Mouse (Mus musculus) heart, adult 2 months (tissue): ENCODE measurements at regions not wholly inside any gene's neighbourhood (a gene's known extent, or its start where the extent isn't known, plus 50 kb on each side); places are given as distances from the start of the nearest gene placed in this dataset.
A peak's percentile ranks its signal among the peaks of the same experiment; 100 is the strongest.

Experiments used
- DNase-seq, 2 experiments: peaks; one replicate each; pipeline ENCODE4 v3.0.0; 2021
- H3K27ac ChIP-seq: fragments of 200-600 bp; 2 replicates; pipeline ENCODE4 v1.8.1; 2022
- H3K27me3 ChIP-seq: fragments of 200-500 bp; 2 replicates; pipeline ENCODE4 v1.6.1; 2012; ENCODE audit warnings: mild to moderate bottlenecking, low read length, inconsistent platforms, mixed read lengths; ENCODE audit not compliant: control insufficient read depth, insufficient read depth
- H3K36me3 ChIP-seq: fragments of 200-500 bp; 2 replicates; pipeline ENCODE4 v1.6.1; 2012; ENCODE audit warnings: low read length, inconsistent platforms; ENCODE audit not compliant: control insufficient read depth, insufficient read depth
- H3K4me1 ChIP-seq: fragments of 200-500 bp; 2 replicates; pipeline ENCODE4 v1.6.1; 2011; ENCODE audit warnings: low read length; ENCODE audit not compliant: control insufficient read depth, insufficient read depth
- H3K4me3 ChIP-seq: fragments of 200-600 bp; 2 replicates; pipeline ENCODE4 v1.8.1; 2022
- H3K79me2 ChIP-seq: fragments of 200-500 bp; replicated peaks from 2 replicates; pipeline ENCODE4 v1.6.1; 2012; ENCODE audit warnings: mild to moderate bottlenecking, inconsistent platforms, low read length, moderate library complexity, mixed read lengths; ENCODE audit not compliant: control insufficient read depth, insufficient read depth
- H3K9ac ChIP-seq: fragments of 200-500 bp; 2 replicates; pipeline ENCODE4 v1.6.1; 2012; ENCODE audit warnings: low read depth, mild to moderate bottlenecking, control low read depth, inconsistent platforms, low read length, mixed read lengths
- CTCF ChIP-seq: fragments of 200-600 bp; IDR thresholded peaks from 2 replicates; pipeline ENCODE4 v1.8.1; 2022; ENCODE audit warnings: antibody characterized with exemption, mild to moderate bottlenecking, moderate library complexity
- EP300 ChIP-seq: fragments of 200-500 bp; IDR thresholded peaks from 2 replicates; pipeline ENCODE4 v1.6.1; 2011; ENCODE audit warnings: low read depth, low read length, control low read depth; ENCODE audit not compliant: insufficient read depth
- POLR2A ChIP-seq: fragments of 200-500 bp; IDR thresholded peaks from 2 replicates; pipeline ENCODE4 v1.6.1; 2011; ENCODE audit warnings: mild to moderate bottlenecking, low read depth, low read length, control low read depth; ENCODE audit not compliant: insufficient read depth
- WGBS: fragments of 180-500 bp; shearing (Covaris S2); methylation state at CpG from one replicate; pipeline ENCODE4 v1.1.7; 2018; 5-methylcytosine and 5-hydroxymethylcytosine counted together
- intact Hi-C: fragments of 180-260 bp; cut with DNase I; formaldehyde crosslinking; loops from one replicate; pipeline ENCODE4 v1.15.1; 2025

DNA sequence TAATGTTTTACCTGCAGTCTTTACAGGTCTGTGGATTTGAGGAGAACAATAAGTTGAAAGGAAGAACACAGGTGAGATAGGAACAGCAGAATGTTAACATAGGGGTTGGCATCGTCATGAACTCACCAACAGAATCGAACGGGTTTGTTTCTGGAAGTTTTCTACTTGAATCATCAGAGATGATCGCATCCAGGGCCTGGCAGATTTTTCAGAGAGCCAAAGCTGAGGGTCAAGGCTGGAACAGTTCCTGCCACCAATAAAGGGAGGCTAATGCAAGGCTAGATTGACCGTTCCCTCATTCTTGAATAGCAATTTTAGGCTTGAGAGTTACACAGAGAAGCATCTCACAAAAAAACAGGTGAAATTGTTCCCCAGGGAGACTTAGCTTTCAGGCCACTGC lies 168.0 kb upstream of the Ubl3 start:
- intact Hi-C loops = no loop called here
- WGBS = 88% methylated on average over 5 of the region's 5 CpGs

DNA sequence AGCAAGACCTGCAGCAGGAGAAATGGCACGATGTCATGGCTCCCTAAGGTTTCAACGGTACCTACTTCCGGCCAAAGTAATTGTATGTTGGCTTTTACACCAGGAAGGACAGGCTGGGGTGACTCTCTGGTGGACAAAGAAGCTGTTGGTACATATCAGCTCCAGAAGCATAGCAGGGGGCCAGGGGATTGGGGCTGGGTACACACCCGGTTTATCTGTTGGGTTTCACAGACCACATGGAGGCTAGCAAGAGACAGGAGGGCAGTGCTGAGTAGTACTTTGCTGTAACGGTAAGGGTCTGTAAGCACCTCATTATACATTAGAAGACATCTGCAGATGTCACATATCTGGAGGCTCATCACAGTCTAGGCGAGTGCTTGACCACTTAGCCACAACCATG lies 164.0 kb upstream of the Ubl3 start:
- intact Hi-C loops = no loop called here

More for the DNA sequence above, 168.0 kb upstream of the Ubl3 start:
- H3K36me3 ChIP-seq = no peaks in the 10 kb centered on the region
- H3K4me3 ChIP-seq = no peak overlapping the region
- DNase-seq = no peak
- H3K79me2 ChIP-seq = no peaks in the 10 kb centered on the region
- no peak overlapping the region for H3K27ac ChIP-seq
- no peak overlapping the region for H3K9ac ChIP-seq
- no peaks in the 10 kb centered on the region for H3K4me1 ChIP-seq
- H3K27me3 ChIP-seq = no peaks in the 10 kb centered on the region
- TF ChIP-seq CTCF = no peak
- TF ChIP-seq POLR2A = no peak
- TF ChIP-seq EP300 = no peak

DNA sequence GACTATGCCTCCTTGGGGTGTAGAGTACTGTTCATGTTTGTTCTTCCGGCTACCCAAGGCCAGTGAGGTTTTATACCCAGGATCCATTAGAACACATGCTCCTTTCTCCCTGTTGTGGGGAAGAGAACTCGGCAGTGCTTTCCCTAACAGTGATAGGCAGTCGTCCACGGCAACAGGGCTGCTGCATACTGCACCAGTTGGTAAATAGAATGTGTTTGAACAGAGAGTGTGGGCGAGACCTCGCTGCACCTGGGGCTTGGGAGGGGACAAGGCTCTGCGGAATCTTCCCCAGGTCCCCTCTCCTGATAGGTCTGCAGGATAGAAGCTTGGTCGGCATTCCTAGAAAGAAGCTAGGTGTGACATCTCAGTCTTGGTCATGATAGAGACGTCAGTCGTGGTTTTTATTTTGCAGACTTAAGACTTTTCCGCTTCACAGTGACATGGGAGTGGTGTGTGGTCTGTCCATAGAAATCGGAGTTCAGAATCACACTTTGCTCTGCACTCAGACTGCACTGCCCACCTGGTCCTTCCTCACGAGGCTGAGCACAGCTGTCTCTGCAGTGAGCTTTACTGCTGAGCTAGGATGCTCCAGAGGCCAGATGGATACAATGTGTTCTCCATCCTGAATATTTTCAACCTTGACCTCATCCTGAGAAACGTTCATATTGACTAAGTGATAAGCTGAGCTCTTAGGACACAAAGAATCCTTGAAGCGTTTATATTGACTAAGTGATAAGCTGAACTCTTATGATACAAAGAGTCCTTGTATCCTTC lies 162.8 kb upstream of the Ubl3 start:
- Histone ChIP-seq H3K4me3 (no peak overlapping the region), H3K27ac (no peak overlapping the region), H3K79me2 (no peaks in the 10 kb centered on the region), H3K4me1 (no peaks in the 10 kb centered on the region), H3K27me3 (no peaks in the 10 kb centered on the region), H3K36me3 (no peaks in the 10 kb centered on the region), H3K9ac (no peak overlapping the region)
- 73% methylated on average over 15 of the region's 15 CpGs for WGBS
- no peak for TF ChIP-seq EP300
- no peak for TF ChIP-seq CTCF
- TF ChIP-seq POLR2A = no peak
- no peak for DNase-seq
- intact Hi-C loops = no loop called here

More for the DNA sequence above, 164.0 kb upstream of the Ubl3 start:
- no peak for DNase-seq
- WGBS = 88% methylated on average over 6 of the region's 6 CpGs
- Histone ChIP-seq H3K27me3 (no peaks in the 10 kb centered on the region), H3K4me1 (no peaks in the 10 kb centered on the region), H3K36me3 (no peaks in the 10 kb centered on the region), H3K9ac (no peak overlapping the region), H3K27ac (no peak overlapping the region), H3K4me3 (no peak overlapping the region), H3K79me2 (no peaks in the 10 kb centered on the region)
- TF ChIP-seq CTCF (no peak), EP300 (no peak), POLR2A (no peak)

DNA sequence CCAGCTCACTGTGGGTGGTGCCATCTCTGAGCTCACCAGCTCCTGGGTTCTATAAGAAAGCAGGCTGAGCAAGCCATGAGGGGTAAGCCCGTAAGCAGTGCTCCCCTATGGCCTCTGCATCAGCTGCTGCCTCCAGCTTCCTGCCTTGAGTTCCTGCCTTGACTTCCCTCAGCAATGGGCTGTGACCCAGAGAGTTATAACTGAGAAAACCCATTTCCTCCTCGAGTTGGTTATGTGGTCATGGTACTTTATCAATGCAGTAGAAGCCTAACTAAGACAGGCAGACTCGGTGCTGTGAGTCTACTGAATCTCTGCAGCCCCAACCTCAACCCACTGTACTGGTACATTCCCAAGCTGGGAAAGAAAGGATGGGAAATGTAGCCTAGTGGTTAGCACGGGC lies 162.2 kb upstream of the Ubl3 start:
- WGBS = 67% methylated on average over 4 of the region's 4 CpGs
- Histone ChIP-seq H3K27me3 (no peaks in the 10 kb centered on the region), H3K27ac (no peak overlapping the region), H3K4me1 (no peaks in the 10 kb centered on the region), H3K36me3 (no peaks in the 10 kb centered on the region), H3K9ac (no peak overlapping the region), H3K4me3 (no peak overlapping the region), H3K79me2 (no peaks in the 10 kb centered on the region)
- intact Hi-C loops = no loop called here
- TF ChIP-seq CTCF (no peak), POLR2A (no peak), EP300 (no peak)
- no peak for DNase-seq

DNA sequence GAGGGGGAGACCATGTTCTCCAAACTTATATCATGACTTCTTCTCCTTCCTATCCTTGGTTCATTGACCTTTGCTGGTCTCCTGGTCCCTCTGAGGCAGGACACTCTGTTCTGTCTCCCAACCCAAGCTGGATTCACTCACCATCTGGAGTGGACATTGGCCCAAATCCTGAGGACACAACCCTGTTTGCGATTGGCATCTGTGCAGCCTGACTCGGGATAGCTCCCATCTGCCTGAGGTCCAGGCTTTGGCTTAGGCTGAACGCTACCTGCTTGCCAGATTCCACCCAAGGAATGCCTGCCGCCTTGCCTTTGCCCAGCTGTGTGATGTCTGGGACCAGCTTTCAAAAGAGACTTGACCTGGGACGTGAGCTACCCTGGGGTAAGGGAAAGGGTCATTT lies 161.2 kb upstream of the Ubl3 start:
- TF ChIP-seq POLR2A (no peak), CTCF (no peak)
- DNase-seq = peak in 1 of 2 experiments; percentile 10
- H3K79me2 ChIP-seq = no peaks in the 10 kb centered on the region
- H3K27me3 ChIP-seq = no peaks in the 10 kb centered on the region
- H3K27ac ChIP-seq = no peak overlapping the region
- 86% methylated on average over 5 of the region's 5 CpGs for WGBS
- no peak overlapping the region for H3K4me3 ChIP-seq
- H3K9ac ChIP-seq = no peak overlapping the region
- intact Hi-C loops = no loop called here
- H3K4me1 ChIP-seq = no peaks in the 10 kb centered on the region; the same call in 1 of the 2 replicates
- no peaks in the 10 kb centered on the region for H3K36me3 ChIP-seq

DNA sequence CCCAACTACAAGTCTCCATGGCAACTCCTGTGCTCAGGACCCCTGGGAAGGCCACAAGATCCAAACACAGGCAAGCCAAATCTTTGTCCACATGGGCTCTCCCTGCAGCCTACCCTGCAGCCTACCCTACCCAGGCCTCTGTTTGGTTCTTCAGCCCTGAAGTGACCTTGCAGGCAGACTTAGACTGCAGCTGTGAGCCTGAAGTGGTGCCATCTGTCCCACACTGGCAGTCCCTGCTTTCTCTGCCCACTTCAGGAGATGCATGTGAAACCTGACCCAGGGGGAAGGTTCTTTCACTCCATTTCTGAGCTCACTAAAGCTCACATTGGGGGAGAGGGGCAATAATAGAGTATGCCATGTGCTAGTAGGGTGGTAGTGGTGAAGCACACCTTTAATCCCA lies 160.4 kb upstream of the Ubl3 start:
- H3K79me2 ChIP-seq = no peaks in the 10 kb centered on the region
- DNase-seq = no peak
- 0 out of 2 replicates have a peak, but pooled peaks cover 2% of the 10 kb centered on the region for H3K36me3 ChIP-seq
- H3K4me1 ChIP-seq = peaks cover 3% of the 10 kb centered on the region
- intact Hi-C loops = no loop called here
- no peak for TF ChIP-seq POLR2A
- no peak for TF ChIP-seq CTCF
- TF ChIP-seq EP300 = no peak
- H3K27ac ChIP-seq = no peak overlapping the region
- H3K4me3 ChIP-seq = no peak overlapping the region
- H3K9ac ChIP-seq = no peak overlapping the region
- no peaks in the 10 kb centered on the region for H3K27me3 ChIP-seq
